Mouse (Mus musculus) ovary, adult 18-20 months (tissue): ENCODE measurements at regions not wholly inside any gene's neighbourhood (a gene's known extent, or its start where the extent isn't known, plus 50 kb on each side); places are given as distances from the start of the nearest gene placed in this dataset.

Source experiments
- DNase-seq: peaks from one replicate; pipeline ENCODE4 v3.0.0; 2022; ENCODE audit warnings: low spot score, mixed read lengths

DNA sequence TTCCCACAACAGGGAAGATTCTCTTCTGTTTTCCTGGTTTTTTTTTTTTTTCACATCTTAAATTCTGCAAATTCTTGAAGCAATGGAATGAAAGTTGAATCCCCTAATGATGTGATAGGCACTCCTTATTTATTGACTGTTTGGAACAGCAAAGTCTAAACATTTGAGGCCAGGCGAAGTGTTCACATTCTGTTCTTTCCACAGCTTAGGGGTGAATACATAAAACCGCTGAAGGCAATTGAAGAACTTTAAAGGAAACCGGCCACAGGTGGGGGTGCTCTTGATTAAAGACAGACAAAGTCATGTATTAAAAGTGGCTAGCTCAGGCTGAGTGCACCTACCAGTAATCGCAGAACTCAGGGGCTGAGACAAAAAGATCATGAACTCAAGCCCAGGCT, 166.6 kb upstream of the Hnrnpa3 start:
- no peak for DNase-seq

DNA sequence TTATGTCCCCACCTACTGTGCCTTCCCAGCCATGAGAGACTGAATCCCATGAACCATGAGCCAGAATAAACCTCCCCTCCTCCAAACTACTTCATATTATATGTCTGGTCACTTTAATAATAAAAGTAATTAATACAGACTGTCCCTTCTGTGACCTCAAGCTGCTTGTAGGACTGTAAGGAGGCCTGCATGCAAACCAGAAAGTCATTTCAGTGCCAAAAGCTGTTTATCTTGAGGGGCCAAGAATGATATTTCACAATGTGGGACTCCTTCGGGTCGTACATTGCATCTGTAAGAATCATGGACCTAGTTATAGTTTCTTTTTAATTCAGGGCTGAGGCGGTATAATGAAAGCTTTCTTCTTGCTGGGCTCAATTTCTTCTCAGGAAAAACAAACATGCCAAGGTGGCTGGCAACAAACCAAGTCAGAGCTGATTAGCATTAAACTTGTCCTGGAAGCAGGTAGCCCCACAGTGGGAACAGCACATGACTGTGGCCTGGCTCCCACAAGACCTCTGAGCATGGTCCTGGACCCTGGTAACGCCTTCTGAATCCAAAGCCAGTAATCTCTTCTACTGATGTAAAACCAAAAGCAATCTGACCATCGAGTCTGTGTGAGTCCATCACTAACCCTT, 162.3 kb upstream of the Hnrnpa3 start:
- DNase-seq: no peak

- DNase-seq: no peak
Measured at GRCm38 (mm10) chr2:75510223-75510622, 148.8 kb upstream of the Hnrnpa3 start.

DNA sequence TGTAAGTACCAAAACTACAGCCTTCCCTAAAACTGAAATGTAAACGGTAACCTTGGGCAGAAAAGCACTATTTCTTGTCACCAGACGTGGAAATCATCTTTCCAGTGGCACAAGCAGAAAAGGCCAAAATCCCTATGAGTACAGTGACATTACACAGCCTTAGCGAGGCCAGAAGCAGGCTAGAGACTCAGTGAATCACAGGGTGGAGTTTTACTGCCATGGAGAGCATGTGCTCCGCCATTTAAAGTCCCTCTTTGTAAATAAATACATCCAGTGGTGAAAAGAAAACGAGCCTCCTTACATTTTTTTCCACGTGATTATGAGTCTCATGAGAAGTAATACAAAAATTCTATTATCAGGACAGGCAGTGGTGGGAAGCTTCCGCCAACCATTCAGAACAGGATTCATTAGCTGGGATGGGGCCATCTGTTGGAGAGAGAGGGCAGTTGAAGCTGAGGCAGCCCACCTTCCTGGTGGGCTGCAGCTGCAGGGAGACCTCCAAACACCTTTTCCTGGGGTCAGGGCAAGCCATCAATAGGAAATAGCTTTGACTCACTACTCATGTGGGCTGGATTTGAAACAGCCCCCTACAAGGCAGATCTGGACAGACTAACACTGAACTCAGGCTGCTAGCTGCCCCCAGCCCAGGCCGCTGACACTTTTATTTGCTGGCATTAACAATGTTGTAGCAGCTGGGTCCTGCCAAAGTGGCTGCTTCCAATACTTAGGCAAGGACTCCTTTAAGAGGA, 146.5 kb upstream of the Hnrnpa3 start:
- no peak for DNase-seq

GRCm38 (mm10) chr2:75514171-75514570, 144.9 kb upstream of the Hnrnpa3 start:
- no peak for DNase-seq

- no peak for DNase-seq
Measured at GRCm38 (mm10) chr2:75516223-75516622, 142.8 kb upstream of the Hnrnpa3 start.

DNA sequence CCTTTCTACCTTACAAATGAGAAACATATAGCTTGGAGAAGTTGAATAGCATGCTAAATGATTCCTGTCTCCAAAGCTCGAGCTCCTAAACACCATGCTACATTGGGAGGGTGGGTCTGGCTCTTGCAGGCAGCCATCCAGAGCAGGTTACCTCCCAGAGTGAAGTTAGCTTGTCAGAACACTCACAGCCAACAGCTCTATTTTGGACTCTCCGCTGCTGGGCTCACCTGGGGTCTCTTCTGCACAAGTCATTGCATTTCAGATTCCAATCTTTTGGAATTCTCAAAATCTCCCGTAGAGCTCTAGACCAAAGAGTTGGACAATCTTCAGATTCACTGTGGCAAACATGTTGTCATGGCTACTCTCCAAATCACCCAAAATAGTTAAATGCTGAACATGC, 142.0 kb upstream of the Hnrnpa3 start:
- DNase-seq: no peak

- DNase-seq: no peak
Measured at GRCm38 (mm10) chr2:75518607-75519006, 140.5 kb upstream of the Hnrnpa3 start.

- DNase-seq: no peak
Measured at GRCm38 (mm10) chr2:75525562-75525961, 133.5 kb upstream of the Hnrnpa3 start.

DNA sequence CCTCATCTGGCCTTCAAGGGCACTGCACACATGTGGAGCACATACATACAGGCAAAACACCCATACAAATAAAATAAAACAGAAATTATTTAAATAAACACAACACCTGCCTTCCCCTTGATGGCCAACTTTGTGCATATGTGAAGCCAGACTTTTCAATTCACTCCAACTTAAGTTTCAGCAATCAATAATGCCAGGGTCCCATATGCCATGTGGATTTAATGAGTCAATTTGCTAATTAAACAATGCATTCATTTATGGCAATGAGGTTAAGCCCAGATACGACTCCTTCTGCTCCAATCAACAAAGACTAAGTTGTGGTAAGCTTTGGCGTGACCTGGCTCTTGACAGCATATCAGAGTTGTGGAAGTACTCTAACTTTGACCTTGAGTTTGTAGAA, 130.4 kb upstream of the Hnrnpa3 start:
- DNase-seq: no peak

- DNase-seq: no peak
Measured at GRCm38 (mm10) chr2:75538114-75538513, 120.9 kb upstream of the Hnrnpa3 start.

GRCm38 (mm10) chr2:75539726-75540125, 119.3 kb upstream of the Hnrnpa3 start:
- DNase-seq: no peak

DNA sequence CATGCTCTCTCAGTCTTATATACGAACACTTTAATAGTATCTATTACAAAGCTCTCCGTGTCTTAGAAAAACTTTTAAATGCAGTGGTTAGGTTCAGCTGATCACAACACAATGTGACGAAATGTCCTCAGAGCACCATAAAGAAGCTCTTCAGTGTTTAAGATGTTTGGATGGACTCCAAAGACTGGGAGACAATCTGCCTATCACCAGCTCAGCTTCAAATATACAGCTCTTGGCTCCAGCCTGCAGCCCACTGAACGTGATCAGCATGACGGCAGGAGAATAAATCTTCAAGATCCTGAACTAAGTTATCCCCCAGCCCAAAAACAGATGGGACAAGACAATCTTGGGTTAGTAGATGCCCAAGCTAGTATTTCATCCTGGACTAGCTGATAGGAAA, 116.7 kb upstream of the Hnrnpa3 start:
- no peak for DNase-seq

- no peak for DNase-seq
Measured at GRCm38 (mm10) chr2:75542781-75543180, 116.3 kb upstream of the Hnrnpa3 start.

DNA sequence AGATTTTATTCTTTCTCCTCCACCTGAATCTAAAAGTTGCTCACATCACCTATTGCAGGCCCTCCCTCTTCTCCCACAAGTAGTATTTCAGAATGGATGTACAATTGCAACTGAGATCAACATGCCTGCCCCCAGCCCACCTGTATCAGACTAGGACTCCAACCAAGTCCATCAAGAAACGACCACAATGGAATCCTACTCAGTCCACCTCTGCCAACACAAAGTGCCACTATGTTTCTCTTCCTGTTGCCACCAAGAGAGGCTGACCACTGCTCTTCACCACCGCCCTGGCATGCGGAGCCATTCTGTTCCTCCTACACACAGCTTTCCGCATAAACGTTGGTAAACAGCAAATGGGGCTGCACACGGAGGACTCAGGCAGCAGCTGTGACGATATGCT, 113.1 kb upstream of the Hnrnpa3 start:
- no peak for DNase-seq

- DNase-seq: no peak
Measured at GRCm38 (mm10) chr2:75555676-75556075, 103.4 kb upstream of the Hnrnpa3 start.

DNA sequence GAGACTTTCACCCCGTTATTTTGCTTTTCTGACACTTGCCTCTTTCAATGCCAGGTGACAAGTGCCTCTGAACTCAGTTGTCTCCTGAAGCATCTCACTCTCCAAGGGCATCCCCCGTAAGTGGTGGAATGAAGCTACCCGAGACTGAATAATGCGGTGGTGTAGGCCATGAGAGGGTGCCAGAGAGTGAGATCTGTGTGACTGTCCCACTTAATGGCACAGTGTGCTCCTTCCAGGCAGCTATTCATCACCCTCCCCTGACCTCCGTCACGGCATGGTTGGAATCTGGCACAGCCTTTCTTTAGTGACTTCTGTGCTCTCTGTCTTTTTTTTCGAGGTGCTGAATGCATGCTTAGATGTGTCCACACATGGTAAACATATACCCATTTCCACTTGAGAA, 102.3 kb upstream of the Hnrnpa3 start:
- DNase-seq: no peak

GRCm38 (mm10) chr2:75557392-75557791, 101.7 kb upstream of the Hnrnpa3 start:
- DNase-seq: no peak

- no peak for DNase-seq
Measured at GRCm38 (mm10) chr2:75559920-75560319, 99.1 kb upstream of the Hnrnpa3 start.

- peak; percentile 6 for DNase-seq
Measured at GRCm38 (mm10) chr2:75563253-75563913, 95.7 kb upstream of the Hnrnpa3 start.

DNA sequence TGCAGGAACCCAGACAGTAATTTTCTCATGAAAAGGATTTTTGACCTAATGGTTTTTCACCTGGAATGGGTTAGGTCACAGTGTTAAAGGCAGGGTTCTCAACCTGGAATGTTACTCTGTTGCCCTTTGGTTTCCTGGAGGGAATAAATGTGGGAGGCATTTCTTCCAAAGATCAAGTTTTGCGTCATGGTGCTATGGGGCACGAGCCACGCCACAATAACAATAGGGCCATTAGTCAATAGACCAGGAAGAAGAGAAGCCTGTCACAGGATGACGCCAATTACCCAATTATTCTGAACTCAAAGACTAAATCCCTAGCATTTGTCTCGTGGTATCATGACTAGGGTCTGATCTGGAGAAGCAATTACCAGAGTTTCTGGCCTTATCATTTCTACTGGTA, 94.3 kb upstream of the Hnrnpa3 start:
- DNase-seq: no peak

DNA sequence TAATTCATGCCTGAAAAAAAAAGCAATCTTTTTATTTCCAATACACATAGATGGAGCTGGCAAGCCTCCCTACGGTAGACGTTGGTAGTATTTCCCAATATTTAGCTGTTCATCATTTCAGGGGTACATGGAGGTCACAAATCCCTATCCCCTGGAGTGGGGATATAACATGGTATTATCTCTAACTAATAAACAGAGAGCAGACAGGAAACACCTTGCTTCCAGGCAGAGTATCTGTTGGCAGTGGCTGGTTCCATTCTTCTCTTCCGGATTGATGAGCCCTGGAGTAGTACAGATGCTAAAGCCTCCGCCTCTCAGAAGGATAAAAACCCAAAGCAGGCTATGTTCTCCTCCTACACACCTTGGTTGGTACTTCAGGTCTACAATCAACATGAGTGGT, 91.9 kb upstream of the Hnrnpa3 start:
- no peak for DNase-seq

GRCm38 (mm10) chr2:75569756-75570155, 89.3 kb upstream of the Hnrnpa3 start:
- DNase-seq: no peak
